Mouse (Mus musculus): ENCODE measurements around the gene Gadd45b.

- TF ChIP-seq EP300 (optimal IDR thresholded peaks at IDR 0.05) (no peak), CTCF (IDR thresholded peaks at IDR 0.05; ENCODE audit: low read depth) (no peak)
Observed at GRCm38 (mm10) chr10:80939671-80940070, 9.8 kb downstream of the Gadd45b start.

Data from stomach, postnatal 0 days (tissue).